Mouse (Mus musculus) splenic B cell, adult 2 months (primary cell): ENCODE results near the gene Morf4l2.
"Not testable (repeated sequence)": the region's sequence is repeated elsewhere in the genome, so short reads cannot be mapped to it uniquely, and the experiment has no call there.

Experiments
- DNase-seq: peaks from one replicate; pipeline ENCODE4 v3.0.0-alpha.2; 2011; ENCODE audit warnings: low read depth, low spot score
- H3K27me3 ChIP-seq: 2 replicates; pipeline ENCODE4 v1.6.1; 2012; ENCODE audit warnings: mild to moderate bottlenecking, low read length, moderate library complexity, mixed read lengths; ENCODE audit not compliant: control insufficient read depth, poor library complexity, insufficient read depth, severe bottlenecking
- H3K36me3 ChIP-seq: 2 replicates; pipeline ENCODE4 v1.6.1; 2012; ENCODE audit warnings: mild to moderate bottlenecking, low read length, moderate library complexity, mixed read lengths; ENCODE audit not compliant: control insufficient read depth, poor library complexity, insufficient read depth, severe bottlenecking

Morf4l2 gene

GRCm38 (mm10) chrX:136740087-136740790 is 3.3 kb downstream of the Morf4l2 start:
- Histone ChIP-seq H3K27me3 (no peaks in the 10 kb centered on the region), H3K36me3 (no peaks in the 10 kb centered on the region)
- peak; percentile 5 for DNase-seq

GRCm38 (mm10) chrX:136732016-136732415 is 11.5 kb downstream of the Morf4l2 start:
- DNase-seq = no peak
- Histone ChIP-seq H3K36me3 (peaks cover 3% of the 10 kb centered on the region; the same call in 1 of the 2 replicates), H3K27me3 (no peaks in the 10 kb centered on the region)

- not testable (repeated sequence) for H3K27me3 ChIP-seq, DNase-seq, H3K36me3 ChIP-seq
Observed at GRCm38 (mm10) chrX:136714742-136715474, 28.6 kb downstream of the Morf4l2 start.

GRCm38 (mm10) chrX:136708782-136709181 is 34.7 kb downstream of the Morf4l2 start:
- no peak for DNase-seq

GRCm38 (mm10) chrX:136708168-136708681 is 35.3 kb downstream of the Morf4l2 start:
- peak; percentile 57 for DNase-seq
- H3K36me3 ChIP-seq = no peaks in the 10 kb centered on the region
- H3K27me3 ChIP-seq = no peaks in the 10 kb centered on the region

More at GRCm38 (mm10) chrX:136708782-136709181, 34.7 kb downstream of the Morf4l2 start:
- Histone ChIP-seq H3K36me3 (no peaks in the 10 kb centered on the region), H3K27me3 (no peaks in the 10 kb centered on the region)

GRCm38 (mm10) chrX:136707446-136708167 is 35.9 kb downstream of the Morf4l2 start, which contains the start of gene Tceal1:
TSS of gene Tceal1 (plus strand) at chrX:136707982.
- DNase-seq = peak; percentile 10
- no peaks in the 10 kb centered on the region for H3K36me3 ChIP-seq
- H3K27me3 ChIP-seq = no peaks in the 10 kb centered on the region

GRCm38 (mm10) chrX:136693196-136693595 is 50.3 kb downstream of the Morf4l2 start:
- DNase-seq = no peak
- Histone ChIP-seq H3K27me3 (no peaks in the 10 kb centered on the region), H3K36me3 (no peaks in the 10 kb centered on the region)

GRCm38 (mm10) chrX:136692294-136692675 is 51.2 kb downstream of the Morf4l2 start:
- Histone ChIP-seq H3K36me3 (no peaks in the 10 kb centered on the region), H3K27me3 (no peaks in the 10 kb centered on the region)
- DNase-seq = no peak

GRCm38 (mm10) chrX:136691606-136692293 is 51.7 kb downstream of the Morf4l2 start:
- DNase-seq, H3K27me3 ChIP-seq, H3K36me3 ChIP-seq: not testable (repeated sequence)
